Mouse (Mus musculus): ENCODE data around the gene Capn10.
"Not testable (repeated sequence)": the region's sequence is repeated elsewhere in the genome, so short reads cannot be mapped to it uniquely, and the experiment has no call there.

Capn10 gene

DNA sequence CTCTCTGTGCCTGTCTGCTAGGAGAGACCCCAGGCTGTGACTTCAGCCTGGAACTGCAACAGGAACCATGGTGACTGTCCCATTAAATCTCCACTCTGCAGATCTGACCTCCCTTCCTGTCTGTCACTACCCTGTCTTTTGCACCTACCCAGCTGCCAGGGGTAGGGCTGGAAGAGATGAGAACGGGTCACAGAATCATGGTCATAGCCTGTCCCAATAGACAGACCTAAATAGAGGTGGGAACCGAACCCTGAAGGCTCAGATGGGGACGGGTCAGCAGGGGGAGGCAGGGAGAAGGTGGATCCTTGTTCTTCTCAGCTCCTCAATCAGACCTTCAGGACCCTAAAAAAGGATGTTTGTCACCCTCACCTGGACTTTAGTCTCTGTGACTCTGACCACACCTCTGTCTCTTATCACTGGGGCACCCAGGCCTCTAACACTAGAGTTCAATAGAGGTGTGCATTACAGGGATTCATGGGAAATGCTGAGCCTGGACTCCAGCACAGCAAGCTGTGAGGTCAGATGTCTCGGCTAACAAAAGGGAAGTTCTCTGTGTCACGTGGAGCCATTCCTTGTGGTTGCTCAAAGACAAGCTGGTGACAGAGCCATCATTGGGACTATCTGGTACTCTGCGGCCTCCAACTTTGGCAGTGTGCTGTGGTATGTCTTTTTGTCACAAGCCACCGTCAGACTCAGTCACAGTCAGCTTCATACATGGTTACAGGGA, 13.5 kb upstream of the Capn10 start:
- DNase-seq: peak; percentile 2

DNA sequence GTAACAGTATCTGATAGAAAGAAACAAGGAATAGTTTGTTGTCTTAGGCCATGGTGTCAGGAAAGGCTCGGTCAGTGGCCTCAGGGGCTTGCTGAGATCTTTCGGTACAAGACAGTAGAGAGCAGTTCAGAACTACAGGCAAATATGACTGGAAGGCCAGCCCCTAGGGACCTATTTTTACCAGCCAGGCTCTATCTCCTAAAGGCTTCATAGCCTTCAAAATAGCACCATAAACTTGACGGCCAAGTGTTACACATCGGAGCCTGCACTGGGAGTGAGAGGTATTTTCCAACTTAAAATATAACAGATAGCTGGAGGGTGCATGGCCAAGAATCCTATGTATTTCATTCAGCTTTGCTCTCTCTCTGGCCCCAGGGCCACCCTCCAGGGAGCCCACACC, 12.7 kb upstream of the Capn10 start:
- DNase-seq: no peak

DNA sequence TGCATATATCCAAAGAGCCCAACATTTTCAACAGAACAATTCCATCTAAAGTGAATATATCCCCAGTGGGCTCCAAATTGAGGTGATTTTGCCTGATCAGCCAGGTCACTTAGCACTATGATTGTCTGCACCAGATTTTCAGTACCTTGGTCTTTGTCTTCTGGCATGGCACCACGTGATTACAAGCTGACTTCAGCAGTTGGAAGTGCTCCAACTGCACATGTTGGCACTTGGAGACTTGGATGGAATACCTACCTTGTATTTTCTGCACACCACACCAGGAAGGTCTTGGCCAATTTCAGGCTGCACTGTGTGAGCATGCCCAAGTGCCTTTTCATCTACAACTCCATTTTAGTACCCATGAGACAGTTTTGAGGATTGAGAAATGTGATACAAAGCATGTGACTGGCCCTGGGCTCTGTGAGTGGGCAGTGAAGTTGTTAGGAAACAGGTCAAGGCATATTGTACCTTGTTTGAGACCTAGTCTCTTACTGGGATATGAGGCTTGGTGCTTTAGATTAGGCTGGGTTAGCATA, 3.9 kb upstream of the Capn10 start:
- no peak for DNase-seq

DNA sequence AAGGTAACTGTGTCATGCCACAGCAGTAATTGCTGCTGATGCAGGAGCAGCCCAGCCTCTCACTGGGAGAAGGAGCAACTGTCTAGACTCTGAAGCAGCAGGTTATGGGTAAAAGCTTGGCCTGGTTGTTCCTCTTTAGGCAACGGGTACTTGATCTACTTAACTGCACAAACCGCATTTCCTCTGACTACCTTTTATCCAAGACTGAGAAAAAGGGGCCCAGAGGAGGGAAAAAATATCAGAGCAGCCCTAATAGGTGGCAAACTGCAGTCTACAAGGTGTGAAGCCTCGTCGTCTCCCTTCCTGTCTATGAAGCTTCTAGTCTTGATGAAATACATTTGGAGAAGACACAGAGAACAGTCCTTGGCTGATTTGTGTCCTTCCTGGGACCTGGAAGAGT, 565 bp upstream of the Capn10 start:
- no peak for DNase-seq

DNA sequence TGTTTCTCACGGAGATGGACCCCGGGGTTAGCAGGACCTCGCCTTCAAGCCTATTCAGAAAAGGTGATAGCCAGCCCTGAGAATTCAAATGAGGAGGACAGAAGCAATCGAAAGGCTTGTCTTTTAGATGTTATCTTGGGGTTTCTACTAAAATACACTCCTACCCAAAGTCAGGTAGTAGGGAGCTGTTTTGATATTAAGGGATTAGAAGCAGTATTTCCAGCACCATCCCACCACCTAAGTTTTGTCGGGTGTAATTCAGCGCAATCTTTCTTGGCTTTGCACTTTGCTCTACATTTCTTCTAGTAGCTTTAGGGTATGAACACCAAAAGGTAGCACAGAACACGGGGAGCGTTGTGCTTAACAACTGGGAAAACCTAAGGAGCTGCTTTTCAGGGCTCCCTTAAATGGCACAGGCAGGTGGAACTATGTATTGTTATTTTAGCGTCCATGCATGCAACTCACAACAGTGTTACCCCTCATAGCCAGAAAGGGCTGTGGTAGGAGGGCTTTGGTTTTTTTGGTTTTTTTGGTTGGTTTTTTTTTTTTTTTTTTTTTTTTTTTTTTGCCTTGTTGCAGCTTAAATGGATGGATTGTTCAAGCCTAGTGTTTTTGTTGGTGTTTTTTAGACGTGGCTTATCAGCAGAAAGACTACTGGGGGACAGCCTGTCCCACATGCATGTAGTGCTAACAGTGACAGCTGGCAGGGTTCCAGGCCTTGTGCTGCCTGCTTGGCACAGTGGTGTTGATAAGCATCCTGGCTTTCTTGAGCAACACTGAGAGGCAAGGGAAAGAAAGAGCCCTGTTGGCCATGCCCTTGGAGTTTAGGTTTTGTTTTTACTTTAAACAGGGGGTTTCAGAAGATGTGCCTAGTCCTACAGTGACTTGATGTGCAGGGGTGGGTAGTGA, 1.1 kb downstream of the Capn10 start:
- DNase-seq: peak; percentile 63

DNA sequence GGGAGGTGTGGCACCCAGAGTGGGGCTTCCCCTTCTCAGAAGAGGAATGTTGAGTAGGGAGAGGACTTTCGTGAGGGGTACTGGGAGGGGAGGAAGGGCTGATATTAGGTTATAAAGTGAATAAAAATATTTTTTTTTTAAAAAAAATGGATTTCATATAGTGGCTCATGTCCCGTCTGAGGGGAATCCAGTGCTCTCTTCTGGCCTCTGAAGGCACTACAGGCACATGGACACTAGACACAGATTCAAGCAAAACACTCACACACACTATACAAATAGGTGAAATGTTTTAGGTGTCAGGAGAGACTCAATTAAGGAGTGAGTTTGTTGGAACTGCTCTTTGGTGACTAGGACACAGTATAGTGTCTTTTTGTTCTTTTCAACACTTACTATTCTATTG, 1.8 kb downstream of the Capn10 start:
- no peak for DNase-seq

DNA sequence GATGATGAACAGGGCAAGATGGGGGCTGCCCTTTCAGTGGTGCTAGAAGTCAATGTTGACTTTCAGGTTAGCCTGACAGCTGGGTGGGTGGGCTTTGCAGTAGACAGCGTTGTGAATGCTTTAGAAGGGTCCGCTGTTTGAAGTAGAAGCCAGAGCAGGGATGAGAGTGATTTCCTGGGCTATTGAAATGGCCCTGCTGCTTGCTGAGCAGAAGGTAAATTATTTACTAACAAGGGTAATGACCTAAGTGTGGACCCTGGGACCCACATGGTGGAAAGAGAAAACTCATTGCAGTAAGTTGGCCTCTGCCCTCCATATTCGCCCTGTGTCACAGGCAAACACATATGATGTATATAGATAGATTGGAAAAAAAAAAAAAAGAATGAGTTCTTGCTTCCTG, 2.3 kb downstream of the Capn10 start:
- DNase-seq: no peak

DNA sequence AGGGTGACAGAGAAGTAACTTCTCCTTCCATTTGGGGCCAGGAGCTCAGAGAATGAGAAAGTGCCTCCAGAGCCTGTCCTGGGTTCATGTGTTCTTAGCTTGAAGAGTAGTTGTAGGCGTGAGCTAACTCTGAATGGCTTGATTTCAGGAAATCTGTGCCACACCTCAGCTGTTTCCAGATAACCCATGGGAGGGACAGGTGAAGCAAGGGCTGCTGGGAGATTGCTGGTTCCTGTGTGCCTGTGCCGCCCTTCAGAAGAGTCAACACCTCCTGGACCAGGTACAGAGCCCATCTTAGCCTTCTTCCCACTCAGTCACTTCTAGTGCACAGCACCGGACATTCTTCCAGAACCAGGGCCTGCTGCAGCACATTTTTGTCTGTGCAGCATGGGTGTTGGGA, 3.6 kb downstream of the Capn10 start:
- no peak for DNase-seq

DNA sequence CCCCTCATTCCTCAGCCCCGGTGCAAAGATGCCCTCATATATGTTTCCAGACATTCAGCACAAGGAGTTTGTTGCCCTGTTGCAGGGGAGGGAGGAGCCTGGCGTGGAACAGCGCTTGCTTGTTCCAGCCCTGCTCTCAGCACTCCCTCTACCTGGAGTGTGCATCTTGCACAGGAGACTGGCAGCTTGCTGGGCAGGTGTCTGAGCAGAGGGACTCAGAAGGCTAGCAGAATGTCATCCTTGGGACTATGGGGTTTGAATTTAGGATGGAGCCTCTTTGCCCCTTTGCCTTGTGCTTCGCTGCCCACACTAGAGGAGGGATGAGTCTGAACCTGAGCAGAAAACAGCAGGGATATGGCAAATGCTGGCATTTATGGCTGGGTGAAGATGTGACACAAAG, 5.6 kb downstream of the Capn10 start:
- DNase-seq: no peak

DNA sequence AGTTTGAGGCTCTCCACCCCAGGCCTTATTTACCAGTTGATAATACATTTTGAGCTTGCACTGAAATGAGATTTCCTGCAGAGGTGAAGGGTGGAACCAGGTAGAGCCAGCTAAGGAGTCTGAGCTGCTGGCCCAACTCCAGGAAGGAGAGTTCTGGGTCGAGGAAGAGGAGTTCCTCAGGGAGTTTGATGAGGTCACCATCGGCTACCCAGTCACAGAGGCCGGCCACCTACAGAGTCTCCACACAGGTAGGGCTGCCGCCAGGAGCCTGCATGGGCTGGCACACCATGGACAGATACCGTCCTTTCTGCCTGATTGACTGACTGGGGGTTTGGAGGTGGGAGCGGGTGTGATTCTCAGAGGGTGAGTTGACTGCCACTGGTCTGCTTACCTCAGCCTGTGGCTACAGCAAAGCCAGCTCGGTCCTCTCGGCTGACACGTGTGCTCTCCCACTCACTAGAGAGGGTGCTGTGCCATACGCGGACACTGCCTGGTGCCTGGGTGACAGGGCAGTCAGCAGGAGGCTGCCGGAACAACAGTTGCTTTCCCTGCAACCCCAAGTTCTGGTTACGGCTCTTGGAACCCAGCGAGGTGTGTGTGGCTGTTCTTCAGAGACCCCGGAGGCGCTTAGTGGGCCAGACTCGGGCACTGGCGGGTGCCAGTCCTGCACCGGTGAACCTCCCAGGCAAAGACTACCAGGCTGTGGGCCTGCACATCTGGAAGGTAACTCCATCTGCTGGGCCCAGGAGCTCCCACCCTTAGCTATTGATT, 9.2 kb downstream of the Capn10 start:
- no peak for DNase-seq

DNA sequence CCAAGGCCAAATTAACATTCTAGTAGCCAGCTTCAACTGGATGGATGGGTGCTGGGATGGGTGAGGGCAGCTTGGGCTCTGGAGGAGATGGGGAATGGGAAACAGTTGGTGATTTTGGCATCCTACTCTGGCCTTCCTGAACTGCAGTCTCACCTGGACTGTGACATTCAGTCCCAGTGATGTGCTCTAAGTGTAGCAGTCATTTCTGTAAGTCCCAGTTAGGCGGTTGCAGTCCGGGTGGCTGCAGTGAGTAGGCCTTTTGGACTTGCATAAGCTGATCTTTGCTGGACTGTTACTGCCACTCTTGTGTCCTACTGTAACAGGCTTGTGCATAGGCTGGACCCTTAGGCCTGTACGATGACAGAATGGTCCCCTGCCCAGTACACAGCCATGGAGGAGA, 13.8 kb downstream of the Capn10 start:
- no peak for DNase-seq

DNA sequence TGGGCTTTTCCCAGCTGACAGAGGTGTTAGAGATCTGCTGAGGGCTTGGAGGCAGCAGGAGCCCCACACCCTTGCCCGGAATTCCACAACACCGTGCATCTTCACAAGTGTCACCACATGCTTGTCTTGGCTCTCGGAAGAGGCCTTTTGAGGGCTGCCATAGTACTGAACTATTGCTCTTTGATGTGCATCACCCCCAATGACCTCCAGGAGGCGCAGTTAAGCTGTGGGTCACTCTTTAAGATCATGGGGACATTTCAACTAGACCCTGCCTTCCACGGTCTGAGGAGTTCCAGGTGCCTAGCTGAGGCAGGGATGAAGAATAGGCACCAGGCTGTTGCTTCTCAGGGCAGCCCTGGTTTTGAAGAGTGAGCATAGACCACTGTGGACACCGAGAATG, 15.2 kb downstream of the Capn10 start:
- DNase-seq: no peak

DNA sequence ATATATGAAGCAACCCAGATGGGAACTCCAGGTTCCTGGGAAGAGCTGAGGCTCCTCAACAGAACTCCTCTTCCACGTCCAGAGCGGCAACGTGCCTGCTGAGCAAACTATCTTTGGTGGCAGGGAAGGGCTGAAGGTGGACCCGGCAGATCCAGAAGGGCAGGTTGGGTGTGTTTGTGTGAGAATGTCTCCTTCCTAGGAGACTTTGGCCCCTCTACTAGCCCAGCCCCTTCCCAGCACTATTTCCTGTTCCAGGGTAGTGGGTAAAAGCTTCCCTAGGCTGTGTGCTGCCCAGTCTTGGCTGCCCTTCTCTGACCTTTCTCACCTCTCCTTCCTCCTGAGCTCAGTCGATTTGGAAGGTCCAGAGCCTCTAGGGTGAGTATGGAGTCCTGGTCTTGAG, 16.4 kb downstream of the Capn10 start, which contains the start of gene Gpr35:
Gene Gpr35 (plus strand): TSS at position 259 of the 400 bp plus-strand sequence.
- no peak for DNase-seq

DNA sequence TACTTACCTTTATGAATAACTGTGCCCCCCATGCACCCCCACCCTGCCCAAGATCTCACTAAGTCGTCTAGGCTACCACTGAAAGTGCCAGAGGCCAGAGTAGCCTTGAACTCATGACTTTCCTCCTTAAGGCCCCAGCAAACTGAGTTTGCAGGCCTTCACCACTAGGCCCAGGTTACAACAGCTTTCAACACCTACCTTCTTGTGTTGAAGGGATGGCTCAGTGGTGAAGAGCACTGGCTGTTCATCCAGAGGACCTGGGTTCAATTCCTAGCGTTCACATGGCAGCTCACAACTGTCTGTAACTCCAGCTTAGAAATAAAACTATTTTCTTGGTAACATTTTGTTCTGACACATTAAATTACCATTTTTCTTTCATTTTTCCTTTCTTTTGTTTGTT, 19.5 kb downstream of the Capn10 start:
- DNase-seq: no peak

DNA sequence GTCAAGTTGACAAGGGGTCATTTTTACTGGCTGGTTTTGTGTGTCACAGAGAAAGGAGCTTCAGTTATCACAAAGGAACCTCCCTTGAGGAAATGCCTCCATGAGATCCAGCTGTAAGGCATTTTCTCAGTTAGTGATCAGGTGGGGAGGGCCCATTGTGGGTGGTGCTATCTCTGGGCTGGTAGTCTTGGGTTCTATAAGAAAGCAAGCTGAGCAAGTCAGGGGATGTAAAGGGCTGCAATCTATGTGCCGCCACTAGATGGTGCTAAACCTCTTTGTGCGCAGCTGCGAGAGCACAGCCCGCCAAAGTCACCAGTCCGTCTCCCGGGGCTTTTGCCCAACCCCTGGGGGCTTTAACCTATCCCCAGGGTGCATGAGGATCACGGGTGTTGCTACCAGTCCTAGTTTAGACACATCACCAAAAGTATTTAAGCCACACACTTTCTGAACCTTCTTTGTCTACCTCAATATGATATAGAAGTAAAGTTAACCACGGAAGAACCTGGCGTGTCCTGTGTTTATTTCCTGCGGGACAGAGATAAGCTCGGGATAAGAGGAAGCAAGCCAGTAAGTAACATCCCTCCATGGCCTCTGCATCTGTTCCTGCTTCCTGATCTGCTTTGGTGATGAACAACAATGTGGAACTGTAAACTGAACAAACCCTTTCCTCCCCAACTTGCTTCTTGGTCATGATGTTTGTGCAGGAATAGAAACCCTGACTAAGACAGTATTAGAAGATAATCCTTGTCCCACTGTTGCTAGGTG, 22.6 kb downstream of the Capn10 start:
- peak; percentile 75 for DNase-seq

DNA sequence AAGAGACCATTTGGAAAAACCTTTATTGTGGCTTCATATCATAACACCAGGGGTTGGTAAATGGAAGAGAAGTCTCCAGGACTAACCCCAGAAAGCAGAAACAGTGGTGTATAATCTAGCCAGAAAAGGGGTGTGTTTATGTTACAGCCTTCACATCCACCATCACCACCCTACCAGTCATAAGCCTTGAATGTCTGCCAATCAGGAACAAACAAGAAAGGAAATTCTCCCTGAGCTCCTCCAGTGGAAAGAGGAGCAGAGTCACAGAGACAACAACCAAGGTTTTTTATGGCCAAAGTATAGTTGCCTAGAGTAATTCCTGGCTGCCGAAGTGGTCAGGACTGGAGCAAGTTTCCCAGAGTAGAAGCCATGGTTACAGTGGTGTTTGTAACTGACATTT, 24.8 kb downstream of the Capn10 start:
- no peak for DNase-seq

DNA sequence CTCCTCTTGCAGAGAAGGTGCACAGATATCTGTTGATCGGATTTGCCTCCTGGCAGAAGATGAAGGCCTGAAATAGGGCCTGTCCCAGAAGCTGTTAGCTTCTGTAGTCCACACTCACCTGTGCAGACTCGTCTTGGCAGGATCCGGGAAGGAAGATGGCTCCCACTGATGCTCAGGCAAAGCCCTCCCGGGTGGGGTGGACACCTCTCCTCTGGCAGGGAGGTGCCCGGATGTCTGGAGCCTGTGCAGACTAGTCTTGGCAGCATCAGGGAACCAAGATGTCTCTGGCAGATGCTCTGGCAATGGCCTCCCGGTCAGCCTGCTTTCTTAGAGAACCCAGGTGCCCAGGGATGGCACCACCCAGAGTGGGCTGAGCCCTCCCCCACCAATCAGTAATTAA, 36.6 kb downstream of the Capn10 start:
- not testable (repeated sequence) for DNase-seq

DNA sequence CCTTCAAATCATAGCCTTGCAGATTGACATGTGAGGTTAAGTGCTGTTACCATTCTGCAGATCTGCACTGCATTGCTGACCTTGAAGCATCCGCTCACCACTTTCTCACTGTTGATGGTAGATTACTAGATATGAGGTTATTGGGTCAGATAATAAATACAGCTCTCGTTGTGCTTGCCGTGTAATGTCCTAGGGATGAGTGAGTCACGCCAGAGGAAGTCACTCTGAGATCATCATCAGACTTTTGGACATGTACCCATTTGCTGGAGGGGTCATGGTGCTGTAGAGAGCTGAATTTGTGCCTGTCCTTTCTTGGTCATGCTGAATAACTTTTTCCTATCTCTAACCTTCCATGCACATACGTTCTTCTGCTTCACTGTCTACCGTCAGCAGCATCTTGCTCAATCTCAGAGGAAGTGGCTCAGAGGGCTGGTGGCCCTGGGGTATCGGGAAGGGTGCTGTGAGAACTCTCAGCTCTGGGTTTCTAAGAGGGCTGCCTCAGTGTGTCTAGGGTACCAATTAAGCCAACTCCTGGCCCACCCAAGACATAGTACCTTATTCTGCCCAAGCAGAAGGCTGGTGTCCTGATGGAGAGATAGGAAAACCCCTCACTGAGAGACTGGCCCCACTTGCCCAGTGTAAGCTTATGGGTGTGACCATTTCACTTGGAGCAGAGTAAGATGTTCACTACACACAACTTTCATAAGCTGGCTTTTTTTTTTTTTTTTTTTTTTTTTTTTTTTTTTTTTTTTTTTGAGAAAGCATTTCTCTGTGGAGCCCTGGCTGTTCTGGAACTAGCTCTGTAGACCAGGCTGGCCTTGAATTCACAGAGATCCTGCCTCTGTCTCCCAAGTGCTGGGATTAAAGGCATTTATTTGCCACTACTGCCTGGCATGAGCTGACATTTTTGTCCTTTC, 38.0 kb downstream of the Capn10 start:
- no peak for DNase-seq

DNA sequence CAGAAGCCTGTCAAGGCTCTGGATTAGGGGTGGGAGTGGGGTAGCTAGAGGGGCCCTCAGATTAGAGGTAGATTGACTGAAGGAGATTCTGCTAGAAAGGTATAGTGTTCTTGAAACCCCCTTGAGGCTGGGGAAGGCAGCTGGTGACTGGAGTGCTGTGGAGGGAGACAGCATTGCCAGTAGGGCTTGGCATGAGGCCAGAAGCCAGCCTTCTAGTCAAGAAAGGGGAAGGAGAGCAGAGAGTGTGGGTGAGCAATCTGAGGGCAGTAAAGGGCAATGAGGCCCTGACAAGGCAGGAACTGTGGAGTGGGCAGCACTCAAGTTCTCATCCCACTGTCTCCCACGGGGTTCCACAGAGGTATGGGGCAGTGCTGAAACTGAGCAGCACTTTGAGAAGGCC, 38.7 kb downstream of the Capn10 start:
- peak; percentile 69 for DNase-seq

DNA sequence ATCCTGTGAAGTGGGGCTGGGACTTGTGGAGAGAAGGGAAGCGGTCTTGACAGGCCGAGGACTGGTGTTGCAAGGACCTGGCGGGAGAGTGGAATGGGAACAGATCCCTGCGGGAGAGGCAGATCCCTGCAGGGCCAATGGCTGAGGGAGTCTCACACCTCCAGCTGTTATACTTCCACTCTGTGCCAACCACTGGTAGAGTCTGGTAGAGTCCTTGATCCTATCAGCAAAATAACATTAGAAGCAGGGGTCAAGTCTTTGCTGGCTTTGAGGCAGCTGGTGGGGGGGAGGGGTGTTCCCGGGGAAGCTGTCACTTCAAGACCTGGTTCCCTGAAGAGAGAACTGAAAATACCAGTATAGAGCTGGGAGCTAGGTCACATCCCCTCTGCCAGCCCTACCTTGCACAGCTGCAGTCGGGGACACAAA, 42.0 kb downstream of the Capn10 start:
- no peak for DNase-seq

DNA sequence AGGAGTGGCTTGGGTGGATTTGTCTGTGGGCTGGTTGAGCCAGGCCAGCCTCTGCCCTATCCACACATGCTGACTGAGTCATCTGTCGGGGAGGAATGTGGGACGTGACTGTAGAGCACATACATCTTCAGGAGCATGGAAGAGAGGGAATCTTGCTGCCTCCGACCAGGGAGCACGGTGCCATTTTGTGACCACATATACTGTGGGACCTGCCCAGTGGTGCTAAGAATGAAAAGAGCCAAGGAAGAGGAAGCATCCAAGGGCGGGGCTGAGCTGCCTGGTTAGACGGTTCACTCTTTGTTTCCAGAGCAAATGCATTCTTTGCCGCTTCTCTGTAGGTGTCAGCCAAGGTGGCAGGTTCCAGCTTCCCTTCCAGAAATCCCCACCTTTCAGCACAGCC, 44.5 kb downstream of the Capn10 start:
- no peak for DNase-seq
